Mouse (Mus musculus) forebrain, embryonic 13.5 days (tissue): Measurements from ENCODE around the gene Card14. TPM values are rescaled to one million over a fixed set of nuclear protein-coding genes. Genes with fewer than 3 reads are reported as not detected.
A peak's percentile ranks its signal among the peaks of the same experiment; 100 is the strongest.

Experiments used
- ATAC-seq: fragments of 200-750 bp; cut with Nextera tagmentation; 2 replicates; pipeline ENCODE4 v1.8.0; 2017
- H3K27ac ChIP-seq: fragments of 300-500 bp; sonication (generic); 2 replicates; pipeline ENCODE4 v1.5.1; 2015; ENCODE audit warnings: inconsistent platforms, mild to moderate bottlenecking, moderate library complexity
- H3K27me3 ChIP-seq: fragments of 300-500 bp; sonication (generic); 2 replicates; pipeline ENCODE4 v1.6.1; 2015; ENCODE audit warnings: mild to moderate bottlenecking, inconsistent platforms
- H3K36me3 ChIP-seq: fragments of 300-500 bp; sonication (generic); 2 replicates; pipeline ENCODE4 v1.6.1; 2015; ENCODE audit warnings: mild to moderate bottlenecking, inconsistent platforms; ENCODE audit not compliant: poor library complexity, severe bottlenecking
- H3K4me1 ChIP-seq: fragments of 300-500 bp; sonication (generic); 2 replicates; pipeline ENCODE4 v1.6.1; 2015; ENCODE audit warnings: inconsistent platforms
- H3K4me2 ChIP-seq: fragments of 300-500 bp; sonication (generic); 2 replicates; pipeline ENCODE4 v1.6.1; 2015; ENCODE audit warnings: inconsistent platforms, mild to moderate bottlenecking, moderate library complexity
- H3K4me3 ChIP-seq: fragments of 300-500 bp; sonication (generic); 2 replicates; pipeline ENCODE4 v1.5.1; 2015; ENCODE audit warnings: mild to moderate bottlenecking, inconsistent platforms
- H3K9ac ChIP-seq: fragments of 300-500 bp; sonication (generic); 2 replicates; pipeline ENCODE4 v1.6.1; 2015; ENCODE audit warnings: mild to moderate bottlenecking, inconsistent platforms
- H3K9me3 ChIP-seq: fragments of 300-500 bp; sonication (generic); replicated peaks from 2 replicates; pipeline ENCODE4 v1.6.1; 2016; ENCODE audit warnings: inconsistent platforms
- WGBS: fragments of 180-500 bp; shearing (Covaris S2); methylation state at CpG from one replicate; pipeline ENCODE4 v1.1.7; 2015; 5-methylcytosine and 5-hydroxymethylcytosine counted together
- polyA plus RNA-seq: library from polyadenylated mRNA; unstranded; fragments of >200 nt; fragmentation: Nextera tagmentation; extraction: Ambion mirVana; gene quantifications from 2 replicates; pipeline ENCODE4 v1.2.1, GENCODE M21; 2015

The Card14 gene
- polyA plus RNA-seq, 1 experiment from 2014 or later = not detected

DNA sequence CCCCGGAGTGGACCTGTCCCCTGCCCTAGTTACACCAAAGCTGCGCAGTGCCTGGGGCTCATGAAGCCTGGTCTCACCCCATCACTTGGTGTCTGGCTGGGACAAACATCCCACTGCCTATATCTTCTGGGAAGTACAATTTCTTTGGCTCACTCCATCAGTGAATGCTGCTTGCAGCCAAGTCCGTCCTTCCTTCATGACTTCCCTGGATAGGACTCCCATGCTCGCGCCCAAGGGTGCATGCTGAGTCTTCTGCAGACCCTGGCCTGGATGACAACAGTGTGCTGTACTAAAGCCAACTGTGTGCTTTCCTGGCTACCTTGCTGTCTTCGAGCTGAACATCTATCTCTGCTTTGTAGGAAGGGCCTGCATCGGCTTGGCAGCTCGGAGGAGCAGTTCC lies 36.6 kb downstream of the Card14 start:
- no peaks in the 10 kb centered on the region for H3K36me3 ChIP-seq
- H3K27me3 ChIP-seq = no peaks in the 10 kb centered on the region
- no peak overlapping the region for H3K4me3 ChIP-seq
- no peaks in the 10 kb centered on the region for H3K9me3 ChIP-seq
- no peak overlapping the region for H3K9ac ChIP-seq
- no peak overlapping the region for H3K4me2 ChIP-seq
- no peak for ATAC-seq
- WGBS = 91% methylated on average over 8 of the region's 8 CpGs
- H3K4me1 ChIP-seq = no peaks in the 10 kb centered on the region
- no peak overlapping the region for H3K27ac ChIP-seq

DNA sequence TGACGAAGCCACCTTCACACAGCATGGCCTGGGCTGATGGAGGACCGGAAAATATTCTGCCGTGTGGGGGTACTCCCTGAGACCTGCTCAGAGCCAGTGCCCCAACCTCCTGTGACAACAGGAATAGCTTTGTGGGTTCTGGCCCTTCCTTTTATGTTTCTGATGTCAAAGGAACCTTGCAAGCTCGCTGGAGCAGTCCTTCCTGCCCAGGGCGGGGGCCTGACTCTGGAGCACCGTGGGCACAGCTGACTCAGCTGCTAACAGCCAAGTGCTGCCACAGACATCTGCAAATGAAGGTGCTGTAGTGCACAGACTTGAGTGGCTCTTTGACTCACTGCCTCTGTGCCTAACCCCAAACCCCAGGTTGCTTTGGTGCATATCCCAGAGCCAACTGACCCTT lies 37.3 kb downstream of the Card14 start:
- no peaks in the 10 kb centered on the region for H3K27me3 ChIP-seq
- no peak for ATAC-seq
- H3K4me3 ChIP-seq = no peak overlapping the region
- no peak overlapping the region for H3K27ac ChIP-seq
- H3K4me1 ChIP-seq = no peaks in the 10 kb centered on the region
- 72% methylated on average over 6 of the region's 6 CpGs for WGBS
- no peak overlapping the region for H3K9ac ChIP-seq
- H3K4me2 ChIP-seq = no peak overlapping the region
- H3K9me3 ChIP-seq = no peaks in the 10 kb centered on the region
- H3K36me3 ChIP-seq = no peaks in the 10 kb centered on the region

DNA sequence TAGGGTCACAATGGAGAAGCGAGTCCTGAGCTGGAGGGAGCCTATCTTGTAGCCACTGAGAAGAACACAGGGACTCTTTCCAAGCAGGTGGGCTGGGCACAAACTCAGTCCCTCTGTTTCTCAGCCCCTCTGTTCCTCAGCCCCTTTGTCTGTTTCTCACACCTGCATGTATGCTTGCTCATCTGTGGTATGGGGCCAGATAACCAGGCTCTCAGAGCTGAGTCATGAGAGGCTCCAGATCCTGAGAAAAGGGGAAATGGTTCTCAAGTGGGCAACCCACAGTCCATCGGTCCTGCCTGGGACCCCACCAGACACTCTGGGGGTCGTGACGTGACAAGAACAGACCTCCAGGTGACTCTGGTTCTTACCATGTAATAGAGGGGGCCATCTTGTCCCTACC lies 39.6 kb downstream of the Card14 start:
- no peak for ATAC-seq
- H3K4me3 ChIP-seq = no peak overlapping the region
- 88% methylated on average over 4 of the region's 4 CpGs for WGBS

DNA sequence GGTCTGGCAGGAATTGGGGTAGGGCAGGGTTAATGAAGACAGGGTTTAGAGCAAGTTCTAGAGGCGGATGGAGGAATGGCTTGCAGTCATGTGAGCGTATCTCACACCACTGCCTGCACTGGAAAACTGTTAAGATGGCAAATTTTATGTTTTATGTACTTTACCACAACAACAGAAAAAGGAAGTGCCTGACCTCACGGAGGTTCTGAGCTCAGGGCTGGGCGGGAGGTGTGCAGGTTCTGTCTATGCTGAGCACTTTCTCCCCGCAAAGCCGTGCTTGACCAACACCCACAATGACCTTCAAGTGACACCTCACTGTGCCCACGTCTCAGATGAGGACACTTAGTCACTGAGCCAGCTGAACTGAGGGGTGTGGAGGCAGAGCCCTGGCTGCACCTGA lies 44.5 kb downstream of the Card14 start:
- Histone ChIP-seq H3K4me3 (no peak overlapping the region), H3K9me3 (no peaks in the 10 kb centered on the region), H3K4me1 (peaks cover 17% of the 10 kb centered on the region), H3K36me3 (no peaks in the 10 kb centered on the region), H3K9ac (no peak overlapping the region), H3K27me3 (no peaks in the 10 kb centered on the region), H3K4me2 (no peak overlapping the region), H3K27ac (no peak overlapping the region)
- no peak for ATAC-seq
- 76% methylated on average over 7 of the region's 7 CpGs for WGBS

More for the DNA sequence above, 39.6 kb downstream of the Card14 start:
- Histone ChIP-seq H3K27ac (no peak overlapping the region), H3K9me3 (no peaks in the 10 kb centered on the region), H3K4me2 (no peak overlapping the region), H3K36me3 (no peaks in the 10 kb centered on the region), H3K4me1 (no peaks in the 10 kb centered on the region), H3K9ac (no peak overlapping the region), H3K27me3 (no peaks in the 10 kb centered on the region)

DNA sequence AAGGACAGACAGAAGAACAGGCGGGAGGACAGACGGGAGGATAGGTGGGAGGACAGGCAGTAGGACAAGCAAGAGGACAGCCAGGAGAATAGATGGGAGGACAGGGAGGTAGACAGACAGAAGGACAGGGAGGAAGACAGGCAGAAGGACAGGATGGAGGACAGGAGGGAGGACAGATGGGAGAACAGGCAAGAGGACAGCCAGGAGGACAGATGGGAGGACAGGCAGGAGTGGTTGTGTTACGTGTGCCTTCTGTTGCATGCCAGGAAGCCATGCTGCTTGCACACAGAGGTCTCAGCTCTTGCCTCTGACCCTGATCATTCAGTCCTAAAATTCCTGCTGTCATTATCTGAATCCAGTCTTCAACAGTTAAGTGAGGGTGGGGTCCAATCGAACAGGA lies 46.4 kb downstream of the Card14 start:
- H3K9ac ChIP-seq = no peak overlapping the region
- H3K36me3 ChIP-seq = 0 out of 2 replicates have a peak, but pooled peaks cover under 1% of the 10 kb centered on the region
- no peak for ATAC-seq
- no peak overlapping the region for H3K4me2 ChIP-seq
- peaks cover 17% of the 10 kb centered on the region for H3K4me1 ChIP-seq
- WGBS = 85% methylated on average over 4 of the region's 4 CpGs
- H3K27ac ChIP-seq = no peak overlapping the region
- no peaks in the 10 kb centered on the region for H3K27me3 ChIP-seq
- H3K9me3 ChIP-seq = no peaks in the 10 kb centered on the region
- no peak overlapping the region for H3K4me3 ChIP-seq

DNA sequence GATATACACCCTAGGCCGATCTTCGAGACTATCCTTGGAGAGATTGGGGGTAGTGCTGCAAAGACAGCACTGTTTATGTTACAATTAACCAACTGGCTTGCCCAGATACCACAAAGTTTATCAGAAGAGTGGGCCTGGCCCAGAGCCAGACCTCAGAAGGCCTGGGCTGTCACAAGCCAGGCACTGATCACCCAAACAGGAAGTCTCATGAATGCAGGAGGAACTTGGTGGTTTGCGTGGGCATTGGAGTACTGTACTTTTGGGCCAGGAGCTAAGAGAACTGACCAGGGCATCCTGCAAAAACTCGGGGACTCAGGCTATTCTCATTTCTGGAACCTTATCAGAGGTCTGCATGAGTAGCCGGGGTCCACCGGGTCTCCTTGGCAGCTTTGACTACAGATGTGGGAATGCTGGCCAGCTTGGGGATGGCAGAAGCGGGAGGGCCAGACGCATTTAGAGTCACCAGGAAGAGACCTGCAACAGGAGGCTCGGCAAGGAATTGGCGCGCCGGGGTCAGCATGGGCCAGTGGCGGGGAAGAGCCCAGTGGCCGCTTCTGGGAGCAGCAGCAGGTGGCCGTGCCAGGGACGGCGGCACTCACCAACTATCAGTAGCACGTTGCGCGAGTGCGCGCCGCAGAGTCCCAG lies 47.4 kb downstream of the Card14 start:
- peak overlapping the region; percentile 71 for H3K9ac ChIP-seq
- H3K36me3 ChIP-seq = 0 out of 2 replicates have a peak, but pooled peaks cover 5% of the 10 kb centered on the region
- whole genome bisulfite sequencing = 9% methylated on average over 23 of the region's 23 CpGs
- peaks cover 17% of the 10 kb centered on the region for H3K4me1 ChIP-seq
- H3K27me3 ChIP-seq = no peaks in the 10 kb centered on the region
- peak overlapping the region; percentile 67 for H3K4me3 ChIP-seq
- ATAC-seq = no peak; the same call in 1 of the 2 replicates
- H3K27ac ChIP-seq = peak overlapping the region; percentile 44
- peak overlapping the region; percentile 82 for H3K4me2 ChIP-seq
- H3K9me3 ChIP-seq = no peaks in the 10 kb centered on the region

DNA sequence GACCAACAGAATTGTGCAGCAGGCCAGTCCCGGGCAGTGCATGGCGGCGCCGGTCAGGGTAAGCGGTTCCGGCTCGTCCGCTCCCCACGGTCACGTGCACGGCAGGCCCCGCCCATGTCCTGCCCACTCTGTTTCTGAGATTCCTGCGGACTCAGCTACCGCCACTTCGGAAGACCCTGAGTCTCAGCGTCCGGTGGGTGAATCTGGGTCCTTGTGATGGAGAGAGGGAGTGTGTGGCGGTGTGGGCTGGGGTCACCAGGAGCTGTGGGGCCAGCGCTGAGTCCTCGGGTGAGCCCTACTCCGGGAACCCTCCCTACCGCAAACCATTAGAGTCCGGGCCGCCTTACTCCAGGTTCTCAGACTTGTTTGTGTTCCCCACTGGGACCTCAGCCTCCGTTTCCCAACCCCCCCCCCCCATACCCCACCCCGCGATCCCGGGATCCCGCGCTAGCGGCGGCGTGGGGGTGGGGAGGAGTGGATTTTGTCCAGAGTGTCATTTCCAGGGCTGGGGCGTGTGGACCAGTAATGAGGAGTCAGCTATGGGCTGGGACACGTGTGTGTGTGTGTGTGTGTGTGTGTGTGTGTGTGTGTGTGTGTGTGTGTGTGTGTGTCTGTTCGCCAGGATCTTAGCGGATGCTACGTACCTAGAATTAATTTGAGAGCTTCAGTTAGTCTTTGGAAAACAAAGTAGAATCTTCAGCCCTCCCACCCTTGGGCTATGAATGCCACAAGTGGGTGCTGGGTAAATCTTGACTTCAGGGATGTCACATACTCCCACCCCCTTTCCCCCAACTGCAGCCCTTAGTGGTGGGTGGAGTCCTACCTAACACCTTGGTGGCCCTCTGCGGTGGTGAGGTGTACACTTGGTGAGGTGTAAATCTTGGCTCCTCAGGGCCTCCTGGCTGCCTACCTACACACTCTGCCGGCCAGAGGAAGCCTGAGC lies 48.1 kb downstream of the Card14 start, which contains the start of the genes Sgsh and Slc26a11:
TSS of gene Sgsh (minus strand) at position 94 of the 943 bp plus-strand sequence.
TSS of gene Slc26a11 (plus strand) at position 115 of the 943 bp plus-strand sequence.
- no peaks in the 10 kb centered on the region for H3K27me3 ChIP-seq
- H3K9me3 ChIP-seq = no peaks in the 10 kb centered on the region
- peaks cover 17% of the 10 kb centered on the region for H3K4me1 ChIP-seq
- peak within 1 kb of the TSS; percentile 82 for H3K4me2 ChIP-seq
- peak within 1 kb of the TSS; percentile 67 for H3K4me3 ChIP-seq
- whole genome bisulfite sequencing = 2% methylated on average over 35 of the region's 40 CpGs
- H3K36me3 ChIP-seq = 0 out of 2 replicates have a peak, but pooled peaks cover 8% of the 10 kb centered on the region
- peak; percentile 94 for ATAC-seq
- peak within 1 kb of the TSS; percentile 71 for H3K9ac ChIP-seq
- H3K27ac ChIP-seq = peak within 1 kb of the TSS; percentile 44

DNA sequence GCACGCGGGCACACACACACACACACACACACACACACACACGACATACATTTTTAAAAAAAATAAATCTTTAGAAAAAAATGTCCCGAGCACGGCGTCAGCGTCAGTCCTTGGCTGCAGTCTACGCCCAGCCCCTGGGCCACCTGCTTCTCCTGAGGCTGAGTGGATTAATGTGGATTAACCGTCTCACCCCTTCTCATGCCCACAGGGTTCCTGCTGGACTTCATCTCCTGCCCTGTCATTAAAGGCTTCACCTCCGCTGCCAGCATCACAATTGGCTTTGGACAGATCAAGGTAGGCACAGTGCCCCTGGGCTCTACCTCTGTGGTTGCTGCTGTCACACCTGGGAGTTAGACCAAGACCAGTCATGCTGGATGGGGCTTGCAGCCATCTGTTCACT lies 51.5 kb downstream of the Card14 start:
- Histone ChIP-seq H3K4me2 (no peak overlapping the region), H3K4me1 (peaks cover 34% of the 10 kb centered on the region), H3K4me3 (no peak overlapping the region), H3K9ac (no peak overlapping the region), H3K27me3 (no peaks in the 10 kb centered on the region), H3K36me3 (0 out of 2 replicates have a peak, but pooled peaks cover 8% of the 10 kb centered on the region), H3K9me3 (no peaks in the 10 kb centered on the region), H3K27ac (no peak overlapping the region)
- 88% methylated on average over 10 of the region's 10 CpGs for WGBS
- ATAC-seq = no peak

DNA sequence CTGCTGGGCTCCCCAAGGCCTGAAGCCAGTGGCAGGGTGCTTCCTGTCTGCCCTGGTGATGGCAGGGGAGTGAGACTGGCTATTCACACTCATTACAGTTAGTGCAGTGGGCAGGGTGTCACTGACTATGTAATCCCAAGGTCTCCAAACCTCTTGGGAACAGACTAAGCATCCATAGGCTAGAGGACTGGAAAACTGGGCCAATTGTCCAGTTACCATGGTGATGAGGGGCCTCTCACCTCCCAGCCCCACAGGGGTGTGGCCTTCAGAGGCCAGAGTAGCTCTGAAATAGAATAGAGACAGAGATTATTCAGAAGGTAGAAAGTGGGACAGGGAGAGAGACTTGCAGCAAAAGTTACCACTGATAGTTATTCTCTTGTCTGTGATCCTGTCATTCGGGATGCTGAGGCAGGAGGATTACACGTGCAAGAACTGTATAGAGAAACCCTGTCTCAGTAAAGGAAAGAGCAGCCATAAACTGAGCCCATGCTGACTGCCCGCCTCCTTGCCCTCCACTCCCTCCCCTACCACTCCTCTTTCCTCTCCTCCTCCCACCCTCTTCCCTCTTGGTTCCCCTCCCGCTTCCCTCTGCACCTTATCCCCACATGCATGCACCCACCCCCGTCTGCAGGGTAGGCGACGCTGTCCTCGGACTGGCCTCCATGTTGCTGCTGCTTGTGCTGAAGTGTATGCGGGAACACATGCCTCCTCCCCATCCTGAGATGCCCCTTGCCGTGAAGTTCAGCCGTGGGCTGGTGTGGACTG lies 55.4 kb downstream of the Card14 start:
- Histone ChIP-seq H3K4me3 (peak overlapping the region; percentile 23), H3K9me3 (no peaks in the 10 kb centered on the region), H3K36me3 (peaks cover 11% of the 10 kb centered on the region; the same call in 1 of the 2 replicates), H3K27ac (peak overlapping the region; percentile 61; the same call in 1 of the 2 replicates), H3K4me1 (peaks cover 17% of the 10 kb centered on the region), H3K27me3 (no peaks in the 10 kb centered on the region), H3K4me2 (peak overlapping the region; percentile 52), H3K9ac (peak overlapping the region; percentile 12)
- WGBS = 14% methylated on average over 11 of the region's 11 CpGs
- peak; percentile 36 for ATAC-seq

DNA sequence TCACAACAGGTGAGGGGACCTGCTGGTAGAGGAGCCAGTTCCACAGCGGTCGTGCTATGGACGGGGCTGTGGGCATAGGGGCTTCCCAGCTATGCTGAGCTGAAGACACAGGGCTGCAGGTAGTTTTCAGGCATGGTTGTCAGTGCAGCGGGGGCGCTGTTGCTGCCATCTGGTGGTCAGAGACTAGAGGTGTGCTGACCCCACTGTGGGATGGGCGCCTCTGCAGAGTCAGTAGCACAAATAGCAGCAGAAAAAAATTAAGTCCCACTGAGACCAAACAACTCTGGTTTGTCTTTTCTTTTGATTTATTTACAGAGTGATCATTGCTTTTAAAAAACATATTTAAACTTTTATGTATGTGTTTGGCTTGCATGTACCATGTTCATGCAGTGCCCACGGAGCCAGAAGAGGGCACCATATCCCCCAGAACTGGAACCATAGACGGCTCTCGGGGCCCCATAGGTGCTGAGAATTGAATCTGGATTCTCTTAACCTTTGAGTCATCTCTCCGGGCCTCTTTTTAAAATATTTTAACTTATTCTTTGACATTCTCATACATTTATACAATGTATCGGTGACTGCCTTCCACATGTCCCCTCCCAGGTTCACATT lies 56.1 kb downstream of the Card14 start:
- H3K27ac ChIP-seq = no peak overlapping the region
- WGBS = 26% methylated on average over 11 of the region's 11 CpGs
- H3K9ac ChIP-seq = 0 out of 2 replicates have a peak overlapping the region, but pooled peaks have one; percentile 12

DNA sequence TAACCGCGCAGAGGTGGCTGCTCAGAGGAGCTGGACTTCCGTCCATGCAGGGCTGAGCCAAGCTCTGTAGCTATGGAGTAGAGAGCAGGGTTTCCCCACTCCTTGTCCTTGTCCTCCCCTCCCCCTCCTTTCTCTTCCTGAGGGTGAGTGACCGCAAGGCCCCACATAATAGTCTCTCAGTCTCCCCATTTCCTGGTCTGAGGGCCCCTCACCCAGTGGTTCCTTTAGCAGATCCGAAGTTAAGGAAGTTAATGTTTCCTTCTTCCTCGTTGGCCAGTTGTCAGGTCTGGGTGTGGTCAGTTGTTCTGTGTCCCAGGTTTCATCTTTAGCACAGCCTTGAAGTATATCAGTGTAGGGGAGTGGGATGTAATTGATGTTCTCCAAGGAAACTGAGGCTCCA lies 67.9 kb downstream of the Card14 start:
- H3K27me3 ChIP-seq = no peaks in the 10 kb centered on the region
- H3K9me3 ChIP-seq = no peaks in the 10 kb centered on the region
- H3K4me3 ChIP-seq = no peak overlapping the region
- 82% methylated on average over 6 of the region's 6 CpGs for WGBS
- no peak overlapping the region for H3K27ac ChIP-seq
- no peak for ATAC-seq
- H3K36me3 ChIP-seq = peaks cover 12% of the 10 kb centered on the region; the same call in 1 of the 2 replicates
- H3K4me1 ChIP-seq = no peaks in the 10 kb centered on the region
- H3K4me2 ChIP-seq = no peak overlapping the region
- no peak overlapping the region for H3K9ac ChIP-seq

More for the DNA sequence above, 56.1 kb downstream of the Card14 start:
- peaks cover 17% of the 10 kb centered on the region for H3K4me1 ChIP-seq
- ATAC-seq = peak; percentile 86
- H3K27me3 ChIP-seq = no peaks in the 10 kb centered on the region
- peaks cover 11% of the 10 kb centered on the region; the same call in 1 of the 2 replicates for H3K36me3 ChIP-seq
- peak overlapping the region; percentile 23 for H3K4me3 ChIP-seq
- H3K9me3 ChIP-seq = no peaks in the 10 kb centered on the region
- peak overlapping the region; percentile 52 for H3K4me2 ChIP-seq
